ENCODE assay signal across 8 mouse cellular contexts in the genomic region with DNA sequence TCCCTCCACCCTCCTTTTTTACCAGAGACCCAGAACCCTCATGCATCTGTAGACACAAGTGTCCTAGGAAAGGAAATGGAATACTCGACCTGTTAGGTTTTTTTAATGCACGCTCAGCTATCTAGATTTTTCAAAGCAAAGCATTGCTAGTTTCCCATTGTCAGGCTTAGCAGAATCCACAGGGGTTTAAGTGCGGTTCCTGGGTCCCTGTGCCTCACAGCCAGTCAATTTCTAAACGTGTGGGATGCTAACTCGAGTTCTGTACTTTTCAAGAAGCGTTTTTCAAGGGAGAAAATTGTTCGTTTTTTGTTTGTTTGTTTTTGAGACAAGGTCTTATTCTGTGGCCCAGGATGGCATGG. TPM values are rescaled to one million over a fixed set of nuclear protein-coding genes. Genes with fewer than 3 reads are reported as not detected.
A peak's percentile ranks its signal among the peaks of the same experiment; 100 is the strongest.
DNase-seq lines count a peak whose midpoint lies in the region; ATAC-seq and TF ChIP-seq lines count a peak whose summit lies in the region.

No protein-coding gene starts in this region.

- no peak overlapping the region for H3K27ac ChIP-seq in layer of hippocampus, adult 2 months
- H3K27ac ChIP-seq in forebrain, embryonic 10.5 days: 0 out of 2 replicates have a peak overlapping the region, but pooled peaks have one; percentile 85
- no peak overlapping the region for H3K27ac ChIP-seq in intestine, postnatal 0 days (ENCODE audit: low read depth, low read length)
- no peak overlapping the region; the same call in 1 of the 2 replicates for H3K27ac ChIP-seq in neural tube, embryonic 14.5 days (ENCODE audit: low read depth, low read length)

- H3K4me1 ChIP-seq in forebrain, embryonic 10.5 days: peaks cover 19% of the 10 kb centered on the region
- 0 out of 2 replicates have a peak, but pooled peaks cover 4% of the 10 kb centered on the region for H3K4me1 ChIP-seq in intestine, postnatal 0 days (replicated peaks; ENCODE audit: control insufficient read depth, insufficient read depth, low read length)
- H3K4me1 ChIP-seq in neural tube, embryonic 14.5 days (ENCODE audit: control insufficient read depth, insufficient read depth, low read length): peaks cover 4% of the 10 kb centered on the region; the same call in 1 of the 2 replicates

- DNase-seq in layer of hippocampus, adult 2 months (ENCODE audit: low spot score in 2 of 2): no peak
- no peak for DNase-seq in layer of hippocampus, adult 8-10 months (ENCODE audit: low spot score in 2 of 2)
- DNase-seq in forebrain, embryonic 10.5 days (ENCODE audit: extremely low spot score, low spot score): no peak
- DNase-seq in cerebellum, postnatal 36 days: no peak
- DNase-seq in embryo, embryonic 10 days (ENCODE audit: low spot score): no peak
- DNase-seq in urinary bladder, postnatal 25 days (ENCODE audit: low spot score): no peak

- ATAC-seq in intestine, postnatal 0 days: no peak
- ATAC-seq in neural tube, embryonic 14.5 days (ENCODE audit: low read depth): no peak

- H3K4me2 ChIP-seq in intestine, postnatal 0 days (replicated peaks; ENCODE audit: low read depth): peak overlapping the region; percentile 95
- peak overlapping the region; percentile 63 for H3K4me2 ChIP-seq in neural tube, embryonic 14.5 days (ENCODE audit: low read depth, low read length)

- H3K4me3 ChIP-seq in layer of hippocampus, adult 2 months: peak overlapping the region; percentile 59
- peak overlapping the region; percentile 71 for H3K4me3 ChIP-seq in forebrain, embryonic 10.5 days
- peak overlapping the region; percentile 58 for H3K4me3 ChIP-seq in intestine, postnatal 0 days (ENCODE audit: low read depth, low read length)
- H3K4me3 ChIP-seq in neural tube, embryonic 14.5 days (ENCODE audit: low read depth, low read length): peak overlapping the region; percentile 85

- peaks cover 56% of the 10 kb centered on the region for H3K27me3 ChIP-seq in forebrain, embryonic 10.5 days (ENCODE audit: poor library complexity, severe bottlenecking)
- no peaks in the 10 kb centered on the region; the same call in 1 of the 2 replicates for H3K27me3 ChIP-seq in intestine, postnatal 0 days (replicated peaks; ENCODE audit: control insufficient read depth, insufficient read depth, low read length)
- no peaks in the 10 kb centered on the region for H3K27me3 ChIP-seq in neural tube, embryonic 14.5 days (ENCODE audit: control insufficient read depth, insufficient read depth, low read length)

- no peak overlapping the region for H3K9ac ChIP-seq in intestine, postnatal 0 days (ENCODE audit: low read depth, low read length)
- H3K9ac ChIP-seq in neural tube, embryonic 14.5 days (replicated peaks; ENCODE audit: low read depth, low read length): peak overlapping the region; percentile 84; the same call in 1 of the 2 replicates

- TF ChIP-seq CTCF in layer of hippocampus, adult 2 months (conservative IDR thresholded peaks at IDR 0.05): no peak; the same call in 1 of the 2 replicates
- no peak for TF ChIP-seq CTCF in intestine, postnatal 0 days (IDR thresholded peaks at IDR 0.05; ENCODE audit: low read depth)

- WGBS in forebrain, embryonic 10.5 days: 8% methylated on average over 7 of the region's 7 CpGs
- WGBS in intestine, postnatal 0 days: 20% methylated on average over 7 of the region's 7 CpGs
- WGBS in neural tube, embryonic 14.5 days: 9% methylated on average over 7 of the region's 7 CpGs

- no peaks in the 10 kb centered on the region for H3K36me3 ChIP-seq in forebrain, embryonic 10.5 days (replicated peaks)
- H3K36me3 ChIP-seq in intestine, postnatal 0 days (ENCODE audit: control insufficient read depth, insufficient read depth): no peaks in the 10 kb centered on the region
- no peaks in the 10 kb centered on the region for H3K36me3 ChIP-seq in neural tube, embryonic 14.5 days (ENCODE audit: control insufficient read depth, insufficient read depth, low read length)

- no peaks in the 10 kb centered on the region for H3K9me3 ChIP-seq in forebrain, embryonic 10.5 days
- no peaks in the 10 kb centered on the region for H3K9me3 ChIP-seq in intestine, postnatal 0 days (ENCODE audit: control insufficient read depth)
- H3K9me3 ChIP-seq in neural tube, embryonic 14.5 days (ENCODE audit: control insufficient read depth, low read length): no peaks in the 10 kb centered on the region

RNA-seq across cellular contexts. Expression of gene Trpc3, which starts 0.3 kb away (rescaled TPM):
- total RNA-seq in layer of hippocampus, adult 2 months (2021): 1 to 10 TPM; 4.1 to 5.9 TPM
- 1 to 10 TPM; 3.9 to 9.6 (median 6.6) TPM for total RNA-seq in layer of hippocampus, adult 8-10 months (2022)
- polyA plus RNA-seq in forebrain, embryonic 10.5 days (2016; fragmentation: Nextera tagmentation; extraction: Ambion mirVana): 1.5 and 2.7 TPM in 2 replicates
- 4.1 and 6.5 TPM in 2 replicates for polyA plus RNA-seq in intestine, postnatal 0 days (2015; fragmentation: Nextera tagmentation; extraction: Ambion mirVana)
- polyA plus RNA-seq in neural tube, embryonic 14.5 days (2014; fragmentation: Nextera tagmentation; extraction: Ambion mirVana): 31.2 and 36.3 TPM in 2 replicates
